Mouse (Mus musculus) liver, adult 2 months (tissue): ENCODE measurements around the gene Bach2.

Experiments
- CTCF ChIP-seq: fragments of 200-500 bp; IDR thresholded peaks from 2 replicates; pipeline ENCODE4 v1.5.1; 2011; ENCODE audit warnings: low read depth, low read length, control low read depth
- POLR2A ChIP-seq: fragments of 200-500 bp; IDR thresholded peaks from 2 replicates; pipeline ENCODE4 v1.6.1; 2011; ENCODE audit warnings: low read length, control low read depth; ENCODE audit not compliant: insufficient read depth; ENCODE audit errors: extremely low read depth

DNA sequence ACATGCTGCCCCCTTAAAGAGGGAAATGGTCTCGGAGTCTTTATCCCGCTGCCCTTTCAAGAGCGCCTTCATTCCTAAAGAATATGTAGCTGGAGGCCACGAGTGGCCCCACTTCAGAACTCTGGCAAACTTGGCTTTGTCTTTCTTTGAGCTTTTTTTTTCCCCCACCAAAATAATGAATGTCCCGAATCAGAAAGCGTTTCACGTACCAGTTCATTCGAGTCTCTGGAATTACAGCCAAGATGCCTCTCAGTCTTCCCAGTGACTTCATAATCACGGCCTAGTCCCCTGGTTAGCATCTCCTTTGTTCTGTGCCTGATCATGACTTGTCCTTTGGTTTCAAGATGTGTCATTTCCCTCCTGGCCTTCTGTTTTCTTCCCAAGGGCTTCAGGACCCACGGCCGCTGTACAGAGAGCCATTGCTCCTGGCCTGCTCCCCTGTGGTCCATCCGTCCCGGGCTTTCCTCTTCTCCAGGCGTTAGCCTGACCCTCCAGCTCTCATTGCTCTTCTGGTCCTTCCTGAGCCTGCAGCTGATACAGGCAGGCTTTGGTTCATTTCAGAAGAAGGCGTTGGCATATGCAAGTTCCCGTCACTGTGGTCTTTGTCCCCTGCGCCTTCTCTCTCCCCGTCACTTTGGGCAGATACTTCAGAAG is 5.6 kb downstream of the Bach2 start:
- TF ChIP-seq CTCF: no peak
- no peak for TF ChIP-seq POLR2A
